Mouse (Mus musculus): Measurements from ENCODE around the gene Npas3.

Npas3 gene

DNA sequence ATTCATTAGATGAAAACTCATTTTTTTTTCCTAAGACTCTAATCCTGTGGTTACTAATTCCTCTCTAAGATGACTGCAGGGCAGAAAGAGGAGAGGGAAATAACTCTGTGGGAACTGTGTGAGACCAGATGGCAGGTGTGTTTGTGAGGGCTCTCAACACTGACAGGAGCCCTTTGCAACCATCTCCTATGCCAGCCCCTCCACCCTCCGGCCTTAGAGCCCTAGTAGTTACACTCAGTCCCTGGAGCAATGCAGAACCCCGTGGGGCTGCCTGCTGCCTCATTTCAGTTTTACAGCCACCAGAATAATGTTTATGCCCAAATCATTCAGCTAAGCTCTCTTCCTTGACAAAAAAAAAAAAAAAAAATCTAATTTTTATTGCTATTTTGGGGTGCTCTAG lies 604.0 kb downstream of the Npas3 start:
- no peak for DNase-seq (ENCODE audit: low read depth, low spot score)

- DNase-seq (ENCODE audit: low read depth, low spot score): no peak
These were observed 611.7 kb downstream of the Npas3 start for GRCm38 (mm10) chr12:53860176-53860575.

DNA sequence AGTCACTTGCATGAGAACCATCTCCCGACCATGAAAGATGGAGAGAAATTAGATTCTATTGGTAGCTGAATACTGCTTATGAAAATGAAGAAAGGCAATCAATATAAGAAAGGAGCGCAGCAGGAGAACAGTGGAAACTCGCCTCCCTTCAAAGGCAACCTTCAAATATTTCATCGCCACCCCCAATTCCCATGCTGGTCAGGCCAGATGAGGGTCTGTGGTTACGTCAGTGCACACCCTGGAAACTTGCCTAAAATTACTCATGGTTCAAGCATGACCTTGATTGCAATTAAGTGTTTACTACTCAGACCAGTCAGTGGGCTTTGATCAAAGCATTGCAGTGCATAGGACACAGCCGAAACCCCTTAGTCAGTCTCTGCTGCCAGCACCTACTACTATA lies 613.8 kb downstream of the Npas3 start:
- no peak for DNase-seq (ENCODE audit: low read depth, low spot score)

- no peak for DNase-seq (ENCODE audit: low read depth, low spot score)
These were observed 616.1 kb downstream of the Npas3 start for GRCm38 (mm10) chr12:53864436-53865136.

GRCm38 (mm10) chr12:53865691-53866090 lies 617.2 kb downstream of the Npas3 start:
- no peak for DNase-seq (ENCODE audit: low read depth, low spot score)

DNA sequence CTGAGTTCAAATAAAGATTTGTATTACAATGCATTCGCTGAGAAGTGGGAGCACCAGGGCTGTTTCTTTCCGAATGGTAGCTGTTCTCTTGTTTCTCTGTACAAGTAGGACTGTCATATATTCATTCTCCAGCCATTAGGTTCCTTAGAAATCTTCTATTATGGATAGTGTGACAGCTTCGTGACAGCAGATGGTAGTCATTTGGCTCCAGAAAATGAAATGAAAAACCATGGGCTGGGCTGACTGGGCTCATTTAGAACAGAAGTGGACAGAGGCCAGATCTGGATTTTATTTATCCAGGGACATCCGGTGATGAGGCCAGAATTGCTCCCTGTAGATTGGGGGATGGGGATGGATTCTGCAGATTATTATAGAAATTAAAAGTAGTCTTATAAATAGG lies 621.5 kb downstream of the Npas3 start:
- DNase-seq (ENCODE audit: low read depth, low spot score): no peak

DNA sequence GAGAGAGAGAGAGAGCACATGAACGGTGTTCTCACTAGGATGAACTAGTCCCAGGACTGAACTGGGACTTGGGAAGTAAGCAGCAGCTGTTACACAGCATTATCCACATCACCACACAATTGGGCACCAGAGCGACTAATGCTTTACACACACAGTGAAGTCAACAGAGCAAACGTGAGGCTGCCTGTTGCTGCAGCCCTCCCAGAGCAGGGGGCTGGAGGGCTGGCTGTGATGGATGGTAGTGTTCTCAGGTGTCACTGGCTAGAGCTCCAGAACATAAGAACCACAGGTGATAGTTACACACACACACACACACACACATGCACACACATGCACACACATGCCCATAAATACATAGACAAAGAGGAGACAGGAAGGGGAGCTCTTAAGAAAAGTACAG lies 626.7 kb downstream of the Npas3 start:
- DNase-seq (ENCODE audit: low read depth, low spot score): no peak

DNA sequence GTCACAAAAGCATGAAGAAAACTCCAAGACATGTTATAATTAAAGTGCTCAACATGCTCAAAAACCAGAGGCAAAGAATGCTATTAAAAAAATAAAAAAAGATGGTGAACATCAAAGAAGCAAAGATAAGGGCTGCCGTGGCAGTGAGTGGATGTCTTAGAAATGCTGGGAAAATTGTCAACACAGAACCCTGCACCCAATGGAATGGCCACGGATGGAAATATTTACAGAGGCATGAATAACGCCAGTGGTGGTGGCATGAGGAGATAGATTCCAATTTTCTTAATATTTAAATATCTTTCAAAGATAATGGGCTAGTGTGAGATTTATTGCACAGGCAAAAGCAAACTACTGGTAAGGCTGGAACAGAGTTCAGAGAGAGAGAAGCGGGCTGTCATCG lies 628.2 kb downstream of the Npas3 start:
- no peak for DNase-seq (ENCODE audit: low read depth, low spot score)

DNA sequence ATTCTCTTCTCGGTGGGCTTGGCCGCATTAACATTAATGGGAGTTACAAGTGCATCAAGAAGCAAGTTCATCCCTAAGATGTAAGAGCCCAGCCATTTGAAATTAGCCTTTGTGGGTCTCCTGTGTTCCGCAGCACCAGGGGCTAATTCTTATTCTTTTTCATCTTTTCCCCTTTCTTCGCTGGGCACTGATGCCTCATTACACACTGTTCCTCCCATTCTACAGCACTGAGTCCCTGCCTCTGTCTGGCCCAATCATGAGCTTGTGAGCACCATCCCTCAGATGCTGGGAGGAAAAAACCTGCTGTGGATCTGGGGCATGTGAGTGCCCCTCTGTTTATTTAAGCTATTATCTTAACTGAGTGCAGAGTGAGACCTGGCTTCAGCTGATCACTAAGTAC lies 633.2 kb downstream of the Npas3 start:
- DNase-seq (ENCODE audit: low read depth, low spot score): no peak

DNA sequence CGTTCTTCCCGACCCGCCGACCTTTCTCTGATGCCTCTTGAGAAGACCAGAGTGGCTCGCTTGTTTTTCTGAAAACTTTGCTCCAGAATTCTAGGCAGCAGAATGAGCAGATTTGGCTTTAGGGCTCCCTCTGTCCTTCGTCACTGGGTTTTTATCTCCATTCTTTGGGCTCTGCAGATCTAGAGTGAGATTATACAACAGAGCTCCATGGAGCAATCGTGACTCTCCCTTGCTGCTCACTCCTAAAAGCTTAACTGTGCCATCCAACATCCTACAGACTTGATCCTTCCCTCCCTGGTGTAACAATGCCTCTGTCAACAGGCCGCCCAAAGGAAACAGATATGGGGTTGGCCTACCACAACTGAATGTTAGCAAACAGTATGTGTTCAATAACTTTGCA lies 634.4 kb downstream of the Npas3 start:
- no peak for DNase-seq (ENCODE audit: low read depth, low spot score)

- DNase-seq (ENCODE audit: low read depth, low spot score): no peak
These were observed 640.1 kb downstream of the Npas3 start for GRCm38 (mm10) chr12:53888624-53889023.

DNA sequence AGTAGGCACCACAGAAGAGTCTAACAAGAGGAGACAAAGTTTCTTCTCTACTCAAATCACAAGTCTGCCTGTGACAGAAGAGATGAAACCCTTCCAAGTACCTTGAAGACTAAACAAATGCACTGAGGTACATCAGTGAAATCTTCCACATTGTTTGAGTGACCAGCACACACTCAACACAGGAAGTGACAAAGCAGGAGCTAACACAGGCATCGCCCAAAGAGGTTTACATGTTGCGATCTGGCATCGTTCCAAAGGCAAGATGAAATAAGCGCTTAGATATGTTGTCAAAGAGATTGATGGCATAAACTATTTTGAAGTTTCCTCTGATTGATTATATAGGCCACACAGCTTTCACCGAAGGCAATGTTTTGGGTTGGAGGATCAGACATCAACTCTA lies 647.4 kb downstream of the Npas3 start:
- no peak for DNase-seq (ENCODE audit: low read depth, low spot score)

DNA sequence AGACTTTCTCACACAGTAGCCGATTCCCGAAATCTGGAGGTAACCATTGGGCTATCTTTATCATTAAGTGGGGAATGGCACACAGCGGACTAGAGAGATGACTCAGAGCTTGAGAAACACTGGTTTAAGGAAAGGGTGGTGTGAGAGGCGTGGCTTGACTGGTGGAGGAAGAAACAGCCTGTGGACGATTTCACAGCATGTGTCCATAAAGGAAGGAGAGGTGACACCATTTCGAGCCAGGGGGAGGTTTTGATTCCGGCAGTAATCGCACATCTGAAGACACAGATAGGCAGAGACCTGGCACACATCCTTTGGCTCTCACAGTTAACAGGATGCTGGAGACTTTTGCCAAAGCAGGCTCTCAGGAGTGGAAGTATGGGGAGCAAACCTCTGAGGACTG lies 660.3 kb downstream of the Npas3 start:
- DNase-seq (ENCODE audit: low read depth, low spot score): no peak

DNA sequence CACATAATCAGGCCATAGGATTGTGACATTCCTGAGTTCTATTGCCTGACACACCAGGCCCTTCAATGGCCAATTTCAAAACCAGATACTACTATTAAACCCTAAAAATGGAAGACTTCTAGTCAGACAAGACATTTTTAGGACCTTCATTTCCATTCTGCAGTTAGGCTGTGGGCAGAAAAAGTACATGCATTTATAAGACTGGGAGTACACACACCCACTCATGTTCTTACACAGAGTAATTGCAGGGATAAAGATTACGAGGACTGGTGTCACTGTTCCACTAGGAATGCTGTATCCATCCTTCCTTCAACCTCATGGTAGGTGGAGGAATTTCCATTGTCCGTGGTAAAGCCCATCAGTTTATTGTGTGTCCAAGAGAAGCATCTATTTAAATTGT lies 661.7 kb downstream of the Npas3 start:
- DNase-seq (ENCODE audit: low read depth, low spot score): no peak

DNA sequence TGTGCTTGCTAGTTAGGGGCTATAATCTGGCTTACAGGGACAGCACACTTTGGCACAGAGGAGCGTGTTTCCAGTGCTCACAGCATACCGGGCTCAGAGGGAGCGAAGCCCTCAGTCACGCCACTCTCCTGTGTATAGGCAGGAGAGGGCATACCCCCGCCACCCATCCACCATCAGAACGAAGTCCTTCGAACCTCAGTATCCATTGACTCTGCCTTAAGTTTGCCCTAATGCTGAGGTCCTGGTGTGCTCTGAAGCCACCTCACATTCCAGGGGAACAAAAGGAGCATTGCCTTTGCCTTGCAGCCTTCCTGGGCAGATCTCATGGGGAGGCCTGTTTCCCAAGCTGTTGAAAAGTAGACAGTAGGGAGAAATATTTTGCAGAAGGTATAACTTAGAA lies 673.7 kb downstream of the Npas3 start:
- DNase-seq (ENCODE audit: low read depth, low spot score): no peak

DNA sequence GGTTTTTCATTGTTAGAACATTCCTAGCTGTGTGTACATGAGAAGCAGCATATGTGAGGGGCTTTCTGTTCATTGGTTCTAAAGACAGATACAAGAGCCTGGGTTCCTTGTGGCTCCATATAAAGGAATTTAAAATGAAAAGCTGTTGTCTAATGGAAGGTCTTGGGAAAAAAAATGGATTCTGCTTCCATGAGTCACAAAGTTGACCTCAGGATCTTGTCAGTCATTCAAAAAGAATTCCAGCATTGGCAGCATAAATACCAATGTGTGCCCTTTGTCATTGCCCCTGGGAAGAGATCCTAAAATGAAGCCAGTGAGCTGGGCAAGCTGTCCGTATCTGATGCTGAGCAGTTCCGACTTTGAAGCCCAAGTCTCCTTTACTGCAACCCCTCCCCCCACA lies 700.3 kb downstream of the Npas3 start:
- no peak for DNase-seq (ENCODE audit: low read depth, low spot score)

DNA sequence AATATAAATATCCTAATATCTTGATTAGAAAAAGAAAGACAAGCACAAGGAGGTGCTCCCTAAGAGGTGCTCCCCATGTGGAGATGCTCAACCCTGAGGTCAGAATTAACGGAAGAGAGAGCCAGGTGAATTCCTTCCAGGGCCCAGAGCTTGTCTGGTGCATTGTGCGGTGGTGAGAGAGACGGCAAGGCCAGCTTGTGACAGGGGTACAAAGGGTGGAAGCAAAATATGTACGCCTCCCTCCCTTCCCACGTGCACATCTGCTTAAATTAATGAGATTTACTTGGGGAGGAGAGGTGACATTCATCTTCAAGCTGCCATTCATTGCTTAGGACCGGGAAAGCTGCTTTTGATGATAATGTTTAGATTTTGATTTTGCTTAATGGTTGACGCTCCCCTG lies 713.5 kb downstream of the Npas3 start:
- DNase-seq (ENCODE audit: low read depth, low spot score): no peak

- no peak for DNase-seq (ENCODE audit: low read depth, low spot score)
These were observed 715.1 kb downstream of the Npas3 start for GRCm38 (mm10) chr12:53963534-53963933.

GRCm38 (mm10) chr12:53969378-53970174 lies 721.1 kb downstream of the Npas3 start:
- no peak for DNase-seq (ENCODE audit: low read depth, low spot score)

DNA sequence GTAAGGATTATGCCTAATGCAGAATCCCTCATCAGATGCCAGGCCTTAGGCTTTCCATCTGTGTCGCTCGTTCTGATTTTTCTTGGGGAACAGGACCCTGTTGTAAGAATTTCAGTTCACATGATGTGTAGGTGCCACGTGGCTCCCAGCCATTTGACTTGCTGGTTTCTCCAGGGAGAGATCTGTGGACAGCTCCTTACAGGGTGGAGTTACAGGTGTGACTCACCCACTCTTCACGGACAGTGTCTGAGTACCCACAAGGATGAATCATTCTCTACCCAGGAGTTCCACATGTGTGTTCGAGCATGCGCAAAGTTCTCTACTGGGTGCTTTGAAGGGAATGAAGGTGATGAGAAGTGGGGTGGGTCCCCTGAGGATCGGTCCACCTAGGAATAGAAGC lies 722.2 kb downstream of the Npas3 start:
- no peak for DNase-seq (ENCODE audit: low read depth, low spot score)

- DNase-seq (ENCODE audit: low read depth, low spot score): no peak
These were observed 724.9 kb downstream of the Npas3 start for GRCm38 (mm10) chr12:53973414-53973813.

GRCm38 (mm10) chr12:53981575-53982507 lies 733.4 kb downstream of the Npas3 start:
- no peak for DNase-seq (ENCODE audit: low read depth, low spot score)

Measured in forelimb bud, embryonic 11.5 days (tissue).